Mouse (Mus musculus) T-helper 17 cell (primary cell): ENCODE data around the gene Ctxn2.

Experiments
- in situ Hi-C, 2 experiments: fragments of 300-600 bp; cut with MboI, MseI; formaldehyde crosslinking; loops; 1 replicate in 1 of 2; 2 replicates in 1 of 2; pipeline ENCODE4 v1.15.1; 2025; ENCODE audit warnings: high pct_unique_total_duplicates in 2 of 2

Gene Ctxn2

DNA sequence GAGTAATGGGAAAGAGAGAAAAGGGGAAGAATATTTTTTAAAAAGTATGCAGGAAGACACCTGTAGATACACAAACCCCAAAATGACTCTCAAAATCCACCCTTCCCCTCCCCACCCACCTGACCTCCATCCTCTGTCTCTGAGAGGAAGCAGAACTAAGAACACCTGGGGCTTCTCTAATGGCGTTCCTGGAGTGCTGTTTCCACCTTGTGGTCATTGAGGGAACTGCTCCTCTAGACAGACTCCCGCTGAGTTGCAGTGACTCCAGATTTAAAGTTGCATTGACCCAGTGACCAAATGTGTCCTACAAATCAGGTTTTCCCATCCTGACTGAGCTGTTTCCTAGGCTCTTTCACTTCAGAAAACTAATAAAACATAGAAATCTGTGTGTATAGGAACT, 52.7 kb downstream of the Ctxn2 start:
- in situ Hi-C loops: loop anchor here in 1 of 2 experiments (10.0 to 25.0 kb wide), 3 partner anchors 1077 to 1884 kb away; no protein-coding TSS in a partner anchor

DNA sequence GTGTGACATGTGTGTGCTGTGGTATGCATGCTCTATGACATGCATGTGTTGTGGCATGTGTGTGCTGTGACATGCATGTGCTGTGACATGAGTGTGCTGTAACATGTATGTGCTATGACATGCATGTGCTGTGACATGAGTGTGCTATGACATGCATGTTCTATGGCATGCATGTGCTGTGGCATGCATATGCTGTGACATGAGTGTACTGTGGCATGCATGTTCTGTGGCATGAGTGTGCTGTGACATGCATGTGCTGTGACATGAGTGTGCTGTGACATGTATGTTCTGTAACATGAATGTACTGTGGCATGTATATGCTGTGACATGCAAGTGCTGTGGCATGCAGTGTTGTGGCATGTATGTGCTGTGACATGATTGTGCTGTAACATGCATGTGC, 56.4 kb downstream of the Ctxn2 start:
- in situ Hi-C loops: loop anchor here in 1 of 2 experiments (10.0 to 25.0 kb wide), 3 partner anchors 1081 to 1858 kb away; no protein-coding TSS in a partner anchor

GRCm38 (mm10) chr2:125196771-125197170, 60.3 kb downstream of the Ctxn2 start:
- in situ Hi-C loops: loop anchor here (5.0 to 25.0 kb wide), 4 partner anchors 709 to 1862 kb away; no protein-coding TSS in a partner anchor
